Mouse (Mus musculus) ES-E14 (cell line): ENCODE measurements around the gene Mad1l1. TPM values are rescaled to one million over a fixed set of nuclear protein-coding genes. Genes with fewer than 3 reads are reported as not detected.

Experiments used
- DNase-seq: peaks from one replicate; pipeline ENCODE4 v3.0.0-alpha.2; 2013; ENCODE audit warnings: low read depth, low spot score
- H3K27ac ChIP-seq: 2 replicates; pipeline ENCODE4 v1.5.1; 2012; ENCODE audit warnings: low read depth, mild to moderate bottlenecking, low read length, moderate library complexity, mixed read lengths; ENCODE audit not compliant: poor library complexity, insufficient read depth, severe bottlenecking
- H3K36me3 ChIP-seq: 2 replicates; pipeline ENCODE4 v1.6.1; 2012; ENCODE audit warnings: mild to moderate bottlenecking, low read length, moderate library complexity, mixed read lengths; ENCODE audit not compliant: control insufficient read depth, poor library complexity, insufficient read depth, severe bottlenecking
- H3K4me1 ChIP-seq, 2 experiments: fragments of 150-350 bp in 1 of 2; sonication (generic) in 1 of 2; 2 replicates each; pipeline ENCODE4 v1.6.1; 2012; ENCODE audit warnings: low read length in 2 of 2, mild to moderate bottlenecking in 1 of 2, mixed read lengths in 1 of 2; ENCODE audit not compliant: control insufficient read depth in 2 of 2, insufficient read depth in 2 of 2, poor library complexity in 1 of 2
- H3K4me3 ChIP-seq, 2 experiments: fragments of 150-350 bp in 1 of 2; sonication (generic) in 1 of 2; 2 replicates each; pipeline ENCODE4 v1.5.1; 2012; ENCODE audit warnings: low read length in 2 of 2, low read depth in 1 of 2, mild to moderate bottlenecking in 1 of 2, mixed read lengths in 1 of 2; ENCODE audit not compliant: insufficient read depth in 1 of 2, poor library complexity in 1 of 2, severe bottlenecking in 1 of 2
- H3K9ac ChIP-seq: 2 replicates; pipeline ENCODE4 v1.6.1; 2012; ENCODE audit warnings: low read depth, mild to moderate bottlenecking, low read length, mixed read lengths; ENCODE audit not compliant: poor library complexity, insufficient read depth, severe bottlenecking
- H3K9me3 ChIP-seq: fragments of 150-350 bp; sonication (generic); 2 replicates; pipeline ENCODE4 v1.6.1; 2012; ENCODE audit warnings: low read depth, mild to moderate bottlenecking, low read length; ENCODE audit not compliant: control insufficient read depth, insufficient read depth
- CHD2 ChIP-seq: IDR thresholded peaks from 2 replicates; pipeline ENCODE4 v1.6.1; 2014; ENCODE audit warnings: mild to moderate bottlenecking, low read depth, low read length, inconsistent platforms
- HCFC1 ChIP-seq: IDR thresholded peaks from 2 replicates; pipeline ENCODE4 v1.6.1; 2012; ENCODE audit warnings: low read length, inconsistent platforms, borderline replicate concordance; ENCODE audit not compliant: insufficient read depth
- MAFK ChIP-seq: IDR thresholded peaks from 2 replicates; pipeline ENCODE4 v1.6.1; 2014; ENCODE audit warnings: mild to moderate bottlenecking, low read depth, low read length, inconsistent platforms; ENCODE audit not compliant: insufficient read depth
- ZC3H11A ChIP-seq: IDR thresholded peaks from 2 replicates; pipeline ENCODE4 v1.6.1; 2012; ENCODE audit warnings: low read depth, mild to moderate bottlenecking, inconsistent platforms, low read length, borderline replicate concordance
- ZNF384 ChIP-seq: IDR thresholded peaks from 2 replicates; pipeline ENCODE4 v1.6.1; 2012; ENCODE audit warnings: low read depth, low read length, inconsistent platforms
- in situ Hi-C, 2 experiments: fragments of 600-800 bp; cut with MboI; formaldehyde crosslinking; loops; one replicate each; pipeline ENCODE4 v1.15.1; 2025; ENCODE audit warnings: low sequenced_read_pairs in 2 of 2, inconsistent platforms in 1 of 2; ENCODE audit not compliant: unreplicated experiment in 2 of 2
- total RNA-seq: library from RNA; depleted of rRNA; stranded (reverse); fragments of 300-350 nt; gene quantifications from 2 replicates; pipeline ENCODE4 v1.2.3, GENCODE M21; 2012

The Mad1l1 gene
- total RNA-seq, 1 experiment = 47.2 TPM

DNA sequence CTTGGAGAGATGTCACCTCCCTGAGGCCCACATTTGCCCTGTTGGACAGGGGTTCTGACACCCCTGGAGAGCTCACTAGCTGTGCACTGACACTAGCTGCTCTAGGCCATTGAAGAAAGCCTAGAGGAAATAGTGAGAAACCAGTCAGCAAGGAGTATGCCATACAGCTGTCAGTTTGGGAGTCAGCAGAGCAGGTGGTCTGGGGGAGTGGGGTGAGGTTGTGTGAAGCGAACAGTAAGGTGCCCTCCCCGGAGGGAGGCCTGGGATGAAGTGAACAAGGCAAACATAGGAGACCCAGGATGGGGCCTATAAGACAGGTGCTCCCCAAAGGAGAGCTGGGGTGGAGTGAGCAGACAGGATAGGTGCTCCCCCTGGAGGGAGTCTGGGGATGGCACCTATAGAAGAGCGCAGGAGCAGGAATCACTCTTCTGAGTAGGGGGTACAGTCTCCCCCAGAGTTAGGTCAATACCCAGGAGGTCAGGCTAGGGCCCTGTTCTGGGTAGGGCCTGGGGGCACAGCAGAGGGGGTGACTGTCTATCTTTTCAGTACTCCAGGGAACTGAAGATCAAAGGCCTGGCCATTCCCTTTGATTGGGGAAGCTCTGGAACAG lies 279.2 kb downstream of the Mad1l1 start:
- no peak for DNase-seq
- Histone ChIP-seq H3K4me1 (0 out of 4 replicates have a peak, but pooled peaks cover 0 to 2% of the 10 kb centered on the region in 2 experiments), H3K27ac (no peak overlapping the region)

DNA sequence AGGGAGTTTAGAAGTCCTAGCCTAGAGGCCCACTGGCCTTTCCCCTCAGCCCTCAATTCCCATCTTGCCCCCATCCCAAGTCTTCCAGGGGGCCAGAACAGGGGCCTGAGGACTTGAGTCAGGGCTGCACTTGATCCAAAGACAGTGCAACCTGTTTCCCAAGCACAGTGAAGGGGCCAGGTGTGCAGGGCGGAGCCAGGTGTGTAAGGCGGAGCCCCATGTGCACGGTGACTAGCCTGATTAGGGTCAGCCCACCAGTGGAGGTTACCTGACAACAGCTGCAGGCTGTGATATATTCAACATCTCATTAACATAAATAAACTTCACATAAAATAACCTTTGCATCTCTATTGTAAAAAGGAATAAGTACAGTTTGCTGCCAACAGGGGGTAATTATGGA lies 280.3 kb downstream of the Mad1l1 start:
- H3K9ac ChIP-seq = no peak overlapping the region
- H3K9me3 ChIP-seq = no peaks in the 10 kb centered on the region
- 0 out of 4 replicates have a peak, but pooled peaks cover 0 to 2% of the 10 kb centered on the region in 2 experiments for H3K4me1 ChIP-seq
- H3K4me3 ChIP-seq = no peak overlapping the region
- in situ Hi-C loops = no loop called here
- no peak for DNase-seq
- no peaks in the 10 kb centered on the region for H3K36me3 ChIP-seq
- H3K27ac ChIP-seq = no peak overlapping the region
- no peak for TF ChIP-seq ZC3H11A
- TF ChIP-seq ZNF384 = no peak
- no peak for TF ChIP-seq MAFK
- TF ChIP-seq HCFC1 = no peak
- no peak for TF ChIP-seq CHD2

More for the DNA sequence above, 279.2 kb downstream of the Mad1l1 start:
- no peaks in the 10 kb centered on the region for H3K9me3 ChIP-seq
- H3K36me3 ChIP-seq = no peaks in the 10 kb centered on the region
- TF ChIP-seq CHD2 (no peak), HCFC1 (no peak), ZC3H11A (no peak), MAFK (no peak), ZNF384 (no peak)
- H3K4me3 ChIP-seq = no peak overlapping the region
- in situ Hi-C loops = no loop called here
- H3K9ac ChIP-seq = no peak overlapping the region

DNA sequence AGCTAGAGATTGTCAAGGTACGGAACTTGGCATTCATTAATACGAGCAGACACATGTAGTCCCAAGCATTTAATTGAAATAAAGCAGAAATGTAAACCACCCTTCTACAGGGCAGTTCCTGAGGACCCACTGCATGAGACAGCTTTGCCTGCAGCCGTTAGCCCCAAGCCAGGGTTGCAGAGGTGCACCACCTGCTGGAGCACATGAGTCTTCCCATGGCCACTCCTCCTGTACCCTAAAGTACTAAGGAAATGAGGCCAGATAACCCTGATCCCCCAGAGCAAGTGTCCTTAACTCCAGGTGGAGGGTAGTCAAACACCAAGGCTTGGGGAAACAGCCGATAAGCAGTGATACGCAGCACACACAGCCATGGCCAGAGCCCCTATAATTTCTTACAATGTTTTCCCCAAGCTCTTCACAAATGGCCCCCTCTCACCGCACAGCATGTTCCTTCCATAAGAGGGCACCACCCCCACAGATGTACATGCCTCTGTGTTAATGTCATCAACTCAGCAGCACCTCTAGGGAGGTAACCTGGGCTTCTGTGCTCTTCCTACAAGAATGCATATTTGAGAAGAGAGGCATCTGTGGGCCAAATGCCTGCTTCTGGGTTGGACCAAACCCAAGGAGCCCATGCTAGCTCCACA lies 283.6 kb downstream of the Mad1l1 start:
- no peak for DNase-seq
- no peaks in the 10 kb centered on the region for H3K9me3 ChIP-seq
- in situ Hi-C loops = no loop called here
- H3K9ac ChIP-seq = no peak overlapping the region
- H3K36me3 ChIP-seq = no peaks in the 10 kb centered on the region
- H3K27ac ChIP-seq = no peak overlapping the region
- no peak for TF ChIP-seq HCFC1
- TF ChIP-seq MAFK = no peak
- no peak for TF ChIP-seq ZC3H11A
- no peak for TF ChIP-seq CHD2
- no peak for TF ChIP-seq ZNF384
- 0 out of 4 replicates have a peak, but pooled peaks cover 0 to 2% of the 10 kb centered on the region in 2 experiments for H3K4me1 ChIP-seq
- H3K4me3 ChIP-seq = no peak overlapping the region

DNA sequence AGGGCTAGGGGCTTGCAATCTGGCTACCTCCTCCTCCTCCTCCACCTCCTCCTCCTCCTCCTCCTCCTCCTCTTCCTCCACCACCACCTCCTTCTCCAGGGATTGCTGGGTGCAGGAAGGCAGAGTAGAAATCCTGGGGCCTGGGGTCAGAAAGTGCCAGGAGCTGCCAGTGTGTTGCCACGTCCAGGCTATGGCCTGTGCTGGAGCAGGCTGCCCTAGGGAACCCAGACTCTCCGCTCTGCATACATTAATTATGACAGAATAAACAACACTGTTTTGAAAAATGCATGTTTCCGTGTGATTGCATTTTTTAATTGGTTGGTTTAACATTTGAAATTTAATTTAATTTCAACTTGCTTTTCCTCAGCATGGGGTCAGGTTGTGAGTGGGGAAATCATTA lies 285.7 kb downstream of the Mad1l1 start:
- H3K4me3 ChIP-seq = no peak overlapping the region
- no peaks in the 10 kb centered on the region for H3K36me3 ChIP-seq
- no peaks in the 10 kb centered on the region for H3K4me1 ChIP-seq
- H3K9me3 ChIP-seq = no peaks in the 10 kb centered on the region
- in situ Hi-C loops = no loop called here
- no peak overlapping the region for H3K27ac ChIP-seq
- no peak for DNase-seq
- TF ChIP-seq ZC3H11A = no peak
- TF ChIP-seq HCFC1 = no peak
- no peak for TF ChIP-seq CHD2
- TF ChIP-seq MAFK = no peak
- TF ChIP-seq ZNF384 = no peak
- no peak overlapping the region for H3K9ac ChIP-seq

DNA sequence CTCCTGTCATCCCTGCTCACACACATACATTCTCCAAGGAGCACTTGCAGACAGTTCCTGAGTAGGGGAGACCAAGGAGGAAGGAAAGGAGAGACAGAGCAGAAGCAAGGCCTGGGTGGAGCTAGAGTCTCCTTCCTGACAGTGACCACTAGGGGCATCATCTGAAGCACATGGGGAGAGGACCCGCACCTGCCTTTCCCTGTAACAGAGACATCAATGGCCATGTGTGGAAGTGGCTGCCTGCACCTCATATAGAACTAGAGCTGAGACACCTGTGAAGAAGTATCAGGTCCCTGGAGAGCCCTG lies 286.4 kb downstream of the Mad1l1 start:
- Histone ChIP-seq H3K4me1 (peaks cover 0 to 2% of the 10 kb centered on the region in 2 experiments; a peak in 1 of 4 replicates), H3K4me3 (no peak overlapping the region), H3K27ac (no peak overlapping the region), H3K36me3 (no peaks in the 10 kb centered on the region), H3K9ac (no peak overlapping the region), H3K9me3 (no peaks in the 10 kb centered on the region)
- TF ChIP-seq ZNF384 (no peak), MAFK (no peak), ZC3H11A (no peak), HCFC1 (no peak), CHD2 (no peak)
- DNase-seq = no peak
- in situ Hi-C loops = no loop called here
